Mouse (Mus musculus) frontal cortex, postnatal 25 days (tissue): ENCODE data around the gene Tspyl3.

Experiments used
- DNase-seq, 2 experiments: peaks; one replicate each; pipeline ENCODE4 v3.0.0; 2022; ENCODE audit warnings: low spot score in 2 of 2

Gene Tspyl3

DNA sequence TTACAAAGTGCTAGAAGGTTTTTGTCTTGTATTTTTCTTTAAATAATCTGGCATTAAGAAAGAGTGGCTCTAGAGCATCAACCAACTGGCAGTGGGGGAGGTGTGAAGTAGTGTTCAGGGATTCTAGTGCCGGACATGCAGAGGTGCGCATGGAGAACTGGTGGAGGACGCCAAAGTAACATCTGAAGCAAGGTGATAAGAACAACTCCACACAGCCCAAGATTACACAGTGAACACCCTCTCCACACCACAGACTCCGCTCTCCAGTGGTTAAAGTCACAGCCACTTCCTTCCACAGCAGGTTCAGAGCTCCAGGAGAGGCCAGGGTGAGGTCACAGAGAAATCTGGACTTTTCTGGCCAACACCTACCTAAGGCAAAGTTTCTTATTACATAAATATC, 2.7 kb upstream of the Tspyl3 start:
- no peak for DNase-seq

DNA sequence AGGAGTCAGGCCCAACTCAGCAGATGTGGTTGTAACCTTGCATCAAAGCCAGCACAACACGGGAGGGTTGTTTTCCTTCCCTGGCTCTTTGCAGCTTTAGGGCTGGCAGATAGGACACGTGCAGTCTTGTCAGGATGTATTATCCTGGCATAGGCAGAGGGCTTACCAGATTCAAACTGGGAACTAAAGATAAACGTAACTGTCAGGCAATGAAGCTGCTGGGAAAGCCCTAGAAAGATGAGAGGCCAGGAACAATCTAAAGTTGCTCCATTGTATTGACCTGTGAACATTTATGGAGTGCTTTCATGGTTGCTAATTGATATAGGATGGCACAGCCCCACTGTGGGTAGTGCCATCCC, 333 bp upstream of the Tspyl3 start:
- no peak for DNase-seq

DNA sequence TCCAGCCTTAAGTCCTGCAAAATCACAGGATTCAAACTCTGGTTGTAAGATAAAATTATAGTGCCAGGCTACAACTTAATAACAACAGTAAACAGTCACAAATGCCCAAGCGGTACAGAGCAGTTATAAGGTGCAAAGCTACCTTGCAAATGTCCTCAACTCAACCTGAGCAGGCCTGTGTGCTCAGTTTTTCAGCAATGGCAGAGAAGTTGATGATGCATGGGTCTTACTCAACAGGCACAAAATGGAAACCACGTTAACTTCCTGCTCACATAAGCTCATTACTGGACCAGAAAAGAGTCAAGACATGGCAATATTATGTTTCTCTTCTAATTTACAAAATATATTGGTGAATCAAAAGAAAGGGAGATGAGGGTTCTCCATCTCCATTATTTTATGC, 2.7 kb downstream of the Tspyl3 start:
- no peak for DNase-seq

GRCm38 (mm10) chr2:153222130-153222529, 3.1 kb downstream of the Tspyl3 start:
- no peak for DNase-seq

DNA sequence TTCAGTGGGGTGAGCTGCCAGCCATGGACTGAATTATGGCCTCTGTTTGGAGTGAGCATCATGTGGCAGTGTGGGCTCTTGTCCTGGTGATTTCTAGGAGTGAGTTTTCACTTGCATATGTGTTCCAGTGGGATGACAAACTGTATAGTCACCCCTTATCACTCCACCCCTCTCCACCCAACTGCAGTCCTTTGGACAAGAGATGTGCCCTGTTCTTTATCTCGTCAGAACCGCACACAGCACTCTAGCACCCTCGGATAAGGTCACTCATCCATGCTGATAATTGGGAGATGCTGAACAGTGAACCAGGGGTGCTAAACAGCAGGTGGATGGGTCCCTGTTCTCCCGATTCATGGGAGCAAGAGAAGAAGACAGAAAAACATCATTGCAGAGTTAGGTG, 3.6 kb downstream of the Tspyl3 start:
- no peak for DNase-seq

DNA sequence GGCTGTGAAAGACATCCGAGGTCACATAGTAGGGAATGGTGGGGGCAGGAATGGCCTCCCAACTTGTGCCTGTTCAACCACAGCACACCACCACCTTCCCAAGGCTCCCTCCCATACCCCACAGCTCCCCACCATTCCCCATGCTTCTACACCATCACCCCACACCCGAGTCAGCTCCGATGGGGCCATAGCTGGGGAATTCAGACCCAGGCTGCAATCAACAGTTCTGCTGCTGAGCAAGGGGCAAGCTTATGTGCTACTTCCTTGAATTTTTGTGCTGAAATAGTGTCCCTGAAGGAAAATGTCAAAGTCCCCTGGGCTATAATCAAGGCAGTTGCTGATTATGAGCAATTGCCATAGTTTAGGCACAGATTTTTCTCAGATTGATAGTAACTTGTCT, 6.7 kb downstream of the Tspyl3 start:
- no peak for DNase-seq

DNA sequence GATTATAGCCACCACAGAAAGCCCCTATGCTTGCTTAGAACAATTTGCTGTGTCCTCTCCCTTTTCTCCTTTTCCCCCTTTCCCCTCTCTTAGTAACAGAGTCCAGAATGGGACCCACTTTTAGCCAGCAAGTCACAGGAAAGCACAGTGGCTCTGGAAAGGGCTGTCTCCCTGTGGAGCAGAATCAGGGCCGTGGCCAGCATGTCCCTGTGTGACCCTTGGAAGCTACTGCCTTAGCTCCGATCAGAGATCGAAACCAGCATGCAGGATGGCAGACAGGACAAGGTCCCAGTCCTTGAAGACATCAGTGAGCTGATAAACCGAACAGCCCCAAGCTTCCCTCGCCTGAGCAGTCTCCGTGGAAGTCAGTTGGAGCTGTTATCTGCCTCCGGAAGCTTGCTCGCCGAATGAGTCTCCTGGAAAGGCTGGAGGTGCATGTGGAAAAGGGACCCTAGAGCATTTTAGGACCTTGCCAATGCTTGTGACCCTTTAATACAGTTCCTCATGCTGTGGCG, 7.4 kb downstream of the Tspyl3 start:
- DNase-seq, result no peak

- no peak for DNase-seq
These were observed 9.8 kb downstream of the Tspyl3 start for GRCm38 (mm10) chr2:153215421-153215820.

DNA sequence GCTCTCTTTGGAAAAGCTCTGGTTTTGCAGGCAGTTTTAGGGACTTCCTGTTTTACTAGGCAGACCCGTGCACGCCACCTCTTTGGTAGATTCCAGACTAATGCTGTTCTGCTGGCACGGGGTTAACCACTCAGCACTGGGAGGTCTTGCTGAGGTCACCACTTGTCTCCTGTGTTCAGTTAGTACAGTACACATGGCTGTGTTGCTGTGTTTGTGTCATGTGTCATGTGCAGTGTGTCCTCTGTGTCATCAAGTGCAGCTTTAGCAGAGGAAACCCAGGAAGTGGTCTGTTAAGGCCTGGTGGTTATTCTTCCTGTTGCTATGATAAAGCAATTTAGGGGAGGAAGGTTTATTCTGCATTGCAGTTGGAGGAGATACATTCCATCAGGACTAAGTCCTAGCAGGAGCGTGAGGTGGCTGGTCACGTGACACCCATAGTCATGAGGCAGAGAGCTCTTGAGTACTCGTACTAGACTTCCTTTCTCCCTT, 10.4 kb downstream of the Tspyl3 start:
- DNase-seq, result no peak

- no peak for DNase-seq
These were observed 11.9 kb downstream of the Tspyl3 start for GRCm38 (mm10) chr2:153213351-153213750.

GRCm38 (mm10) chr2:153211451-153211850, 13.8 kb downstream of the Tspyl3 start:
- DNase-seq, result no peak

- DNase-seq, result no peak
These were observed 16.0 kb downstream of the Tspyl3 start for GRCm38 (mm10) chr2:153209286-153209685.

DNA sequence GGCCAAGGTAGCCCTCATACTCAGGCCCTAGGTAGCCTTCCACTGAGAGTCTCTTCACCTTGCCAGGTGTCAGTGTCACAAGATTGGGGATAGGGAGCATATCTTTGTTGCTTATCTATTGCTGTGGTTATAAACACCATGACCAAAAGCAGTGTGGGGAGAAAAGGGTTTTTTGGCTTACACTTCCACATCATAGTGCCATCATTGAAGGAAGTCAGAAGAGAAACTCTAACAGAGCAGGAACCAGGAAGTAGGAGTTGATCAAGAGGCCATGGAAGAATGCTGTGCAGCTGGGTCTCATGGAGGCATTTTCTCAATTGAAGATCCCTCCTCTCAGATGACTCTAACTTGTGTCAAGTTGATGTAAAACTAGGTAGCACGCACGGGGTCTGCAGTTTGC, 17.1 kb downstream of the Tspyl3 start:
- DNase-seq, result no peak

DNA sequence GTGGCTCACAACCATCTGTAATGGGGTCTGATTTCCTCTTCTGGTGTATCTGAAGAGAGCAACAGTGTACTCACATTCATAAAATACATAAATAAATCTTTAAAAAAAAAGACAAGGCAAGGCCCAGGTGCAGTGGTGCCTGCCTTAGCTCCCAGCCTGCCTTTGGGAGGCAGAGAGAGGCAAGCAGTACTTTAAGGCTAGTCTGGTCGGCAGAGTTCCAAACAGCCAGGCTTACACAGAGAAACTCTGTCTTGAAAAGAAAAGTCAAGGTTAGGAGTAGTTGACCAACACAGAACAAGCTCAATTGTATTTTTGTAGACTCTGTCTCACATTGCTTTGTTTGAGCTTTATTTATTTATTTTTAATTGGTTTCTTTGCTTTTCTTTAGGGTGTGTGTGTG, 22.5 kb downstream of the Tspyl3 start:
- DNase-seq, result no peak

- no peak for DNase-seq
These were observed 26.1 kb downstream of the Tspyl3 start for GRCm38 (mm10) chr2:153199114-153199513.

GRCm38 (mm10) chr2:153198485-153198884, 26.8 kb downstream of the Tspyl3 start:
- DNase-seq, result no peak

DNA sequence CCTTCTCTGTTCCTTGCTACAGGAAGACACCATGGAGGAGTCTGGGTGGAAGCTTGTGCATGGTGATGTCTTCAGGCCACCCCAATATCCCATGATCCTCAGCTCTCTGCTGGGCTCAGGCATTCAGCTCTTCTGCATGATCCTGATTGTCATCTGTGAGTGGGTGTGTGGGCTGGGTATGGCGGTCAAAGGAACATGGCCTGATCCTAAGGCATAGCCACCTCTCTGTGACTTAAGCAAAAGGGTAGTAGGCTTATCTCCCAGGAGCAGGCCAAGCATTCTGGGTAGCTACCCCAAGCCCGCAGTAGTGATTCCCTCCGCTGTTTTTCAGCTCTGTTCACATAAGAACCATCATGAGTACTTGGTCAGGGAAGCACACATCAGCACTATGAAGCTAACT, 31.0 kb downstream of the Tspyl3 start:
- DNase-seq, result no peak

- DNase-seq, result no peak
These were observed 34.0 kb downstream of the Tspyl3 start for GRCm38 (mm10) chr2:153191242-153191641.

DNA sequence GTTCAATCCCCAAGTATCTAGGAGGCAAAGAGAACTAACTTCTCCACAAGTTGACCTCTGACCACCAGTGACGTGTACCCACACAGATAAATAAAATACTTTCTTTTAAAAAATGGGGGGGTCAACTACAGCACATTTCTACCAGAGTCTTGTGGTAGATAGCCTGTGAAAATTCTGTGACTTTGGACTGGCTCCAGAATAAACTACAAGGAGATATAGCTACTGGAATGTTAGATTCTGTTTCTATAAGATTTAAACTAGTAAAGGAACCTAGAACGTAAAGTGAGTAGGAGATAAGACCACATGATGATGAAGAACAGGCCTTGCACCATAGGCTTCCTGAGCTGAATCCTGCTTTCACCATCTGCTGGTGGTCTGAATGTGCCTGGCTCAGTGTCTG, 37.4 kb downstream of the Tspyl3 start:
- no peak for DNase-seq

- no peak for DNase-seq
These were observed 39.1 kb downstream of the Tspyl3 start for GRCm38 (mm10) chr2:153186176-153186591.

GRCm38 (mm10) chr2:153179961-153180360, 45.3 kb downstream of the Tspyl3 start:
- no peak for DNase-seq

DNA sequence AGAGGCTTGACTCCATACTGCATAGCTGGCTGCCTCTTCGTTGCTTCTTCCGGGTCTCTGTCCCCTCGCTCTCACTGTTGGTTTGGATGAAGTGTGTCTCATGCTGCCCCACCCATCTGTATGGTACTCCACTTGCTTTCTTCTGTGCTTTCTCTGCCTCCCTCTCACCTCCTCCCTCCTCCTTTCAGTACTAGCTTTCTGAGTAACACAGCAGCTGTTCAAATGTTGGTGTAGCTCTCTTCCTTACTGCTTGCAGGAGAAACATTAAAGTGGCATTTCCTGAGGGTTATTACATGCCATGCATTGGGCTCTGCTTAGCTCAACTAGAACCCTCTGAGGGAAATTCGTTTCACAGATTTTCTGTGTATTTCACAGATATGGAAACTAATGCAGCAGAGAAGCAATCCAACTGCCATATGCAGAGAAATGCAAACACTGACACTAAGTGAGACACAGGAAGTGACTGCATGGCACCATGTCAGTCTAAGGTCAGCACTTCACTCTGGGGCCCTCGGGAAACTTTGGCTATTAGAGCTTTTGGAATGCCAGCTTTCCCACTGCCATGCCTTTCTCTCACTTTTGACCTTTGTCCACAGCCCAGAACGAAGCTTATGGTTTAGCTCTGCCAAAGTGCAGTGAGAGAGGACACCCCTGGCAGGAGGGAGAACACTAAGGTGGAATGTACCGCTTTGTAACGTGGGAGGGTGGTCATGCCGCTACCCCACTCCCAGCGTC, 45.9 kb downstream of the Tspyl3 start:
- no peak for DNase-seq

DNA sequence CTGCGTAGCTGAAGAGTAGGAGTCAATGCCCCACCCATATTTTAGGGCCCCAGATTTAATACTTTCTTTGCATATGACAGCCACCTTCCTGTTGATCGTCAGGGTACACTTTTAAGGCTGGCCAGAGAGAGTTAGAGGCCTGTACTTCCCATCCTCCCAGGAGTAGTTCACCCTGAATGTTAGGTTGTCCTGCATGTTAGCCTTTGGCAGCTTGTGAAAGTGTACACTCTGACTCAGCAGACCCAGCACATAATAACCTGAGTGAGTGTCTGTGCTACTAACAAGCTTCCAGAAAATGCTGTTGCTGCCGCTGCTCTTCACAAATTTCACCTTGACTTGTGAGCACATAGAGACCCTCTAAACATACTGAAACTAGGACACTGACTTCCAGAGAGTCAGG, 48.1 kb downstream of the Tspyl3 start:
- no peak for DNase-seq
